Mouse (Mus musculus): ENCODE measurements around the gene Zfhx2. TPM values are rescaled to one million over a fixed set of nuclear protein-coding genes. Genes with fewer than 3 reads are reported as not detected.

Zfhx2 gene
- total RNA-seq, 2 experiments from 2014 or later, result 4.9 to 8.8 TPM

DNA sequence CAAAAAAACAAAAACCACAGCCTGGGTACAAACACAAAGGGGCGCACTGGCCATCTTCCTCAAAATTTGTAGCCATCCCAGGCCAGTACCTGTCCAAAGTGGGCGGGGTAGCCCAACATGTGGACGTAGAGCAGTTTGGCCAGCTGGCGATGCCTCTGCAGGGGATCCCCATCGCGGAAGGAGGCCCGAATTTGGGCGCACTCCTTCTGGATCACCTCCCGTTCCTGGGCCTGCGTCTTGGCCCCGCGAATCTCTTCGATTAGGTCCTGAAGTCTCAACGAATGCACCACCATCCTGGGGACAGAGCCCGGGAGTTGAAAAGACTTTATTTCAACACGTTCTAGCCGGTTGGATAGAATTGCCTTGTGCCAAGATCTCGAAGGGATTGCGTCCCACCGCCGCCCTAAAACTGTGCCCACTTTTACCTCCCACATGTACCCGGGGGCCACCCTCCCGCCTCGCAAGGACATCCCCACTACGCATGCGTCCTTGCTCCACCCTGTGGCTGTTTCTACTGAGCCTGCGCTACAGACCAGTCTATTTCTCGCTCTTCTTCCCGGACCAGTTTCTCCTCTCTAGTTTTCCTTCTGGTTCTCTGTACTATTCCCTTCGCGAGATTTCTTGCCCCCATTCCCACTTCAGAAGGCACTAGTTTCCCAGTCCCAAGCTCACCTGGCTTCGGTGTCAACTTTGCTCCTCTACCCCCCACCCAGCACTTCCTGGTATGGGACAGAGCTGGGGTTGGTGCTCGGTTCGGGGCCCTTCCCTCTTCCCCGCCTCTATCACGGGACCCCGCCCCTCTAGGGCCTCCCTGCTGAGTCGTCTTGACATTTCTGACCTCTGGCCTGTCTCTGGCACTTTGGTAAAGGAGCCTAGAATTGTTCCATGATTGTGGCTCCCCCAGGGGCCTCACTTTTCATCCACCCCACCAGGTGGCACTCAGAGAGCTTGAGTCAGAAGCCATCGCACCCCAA, 14.0 kb upstream of the Zfhx2 start, which contains the start of gene Ap1g2:
Gene Ap1g2, minus strand, starts transcription at position 758 of the 974 bp plus-strand sequence.
- peak; percentile 91 to 92 for DNase-seq

DNA sequence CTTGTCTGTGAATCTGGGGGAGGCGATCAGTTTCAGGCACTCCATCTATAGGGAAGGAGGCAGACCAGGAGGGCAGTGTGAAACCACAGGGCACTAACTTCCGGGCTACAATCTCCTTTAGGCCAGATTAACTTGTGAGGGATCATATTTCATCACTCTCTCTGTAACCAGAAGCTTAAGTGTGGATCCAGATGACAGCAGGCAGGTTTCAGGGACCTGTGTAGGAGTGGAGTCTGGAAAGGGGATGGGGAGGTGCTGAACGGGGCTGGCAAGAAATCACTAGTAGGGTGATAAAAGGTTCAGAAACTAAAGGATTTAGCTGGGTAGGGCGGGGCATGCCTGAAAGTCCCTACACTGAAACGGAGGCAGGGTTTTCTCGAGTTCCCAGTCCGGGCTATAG, 13.3 kb upstream of the Zfhx2 start:
- no peak for DNase-seq

GRCm38 (mm10) chr14:55104365-55104764, 12.2 kb upstream of the Zfhx2 start:
- DNase-seq, result no peak

DNA sequence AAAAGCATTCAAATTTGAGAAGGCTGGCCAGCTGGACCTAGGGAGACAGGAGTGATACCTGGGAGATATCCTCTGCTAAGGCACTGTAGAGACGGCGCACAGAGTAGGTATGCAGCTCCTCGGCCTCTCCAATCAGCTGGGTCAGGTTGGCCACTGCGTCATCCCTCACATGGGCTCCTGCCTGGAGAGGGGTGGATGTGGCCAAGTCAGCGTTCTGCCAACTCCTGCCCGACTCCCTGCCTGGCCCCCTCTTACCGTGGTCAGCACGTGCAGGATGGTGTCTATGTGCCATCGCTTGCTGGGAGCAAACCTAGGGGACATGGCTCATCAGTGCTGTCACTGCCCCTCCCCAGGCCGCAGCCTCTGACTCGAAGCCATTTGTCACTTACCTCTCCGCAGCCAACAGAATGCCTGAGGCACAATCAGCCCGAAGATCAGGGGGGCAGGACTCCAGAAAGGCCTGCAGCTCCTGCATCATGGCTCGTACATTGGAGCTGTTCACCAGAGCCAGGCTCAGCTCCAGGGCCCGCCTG, 10.2 kb upstream of the Zfhx2 start:
- DNase-seq, result no peak

DNA sequence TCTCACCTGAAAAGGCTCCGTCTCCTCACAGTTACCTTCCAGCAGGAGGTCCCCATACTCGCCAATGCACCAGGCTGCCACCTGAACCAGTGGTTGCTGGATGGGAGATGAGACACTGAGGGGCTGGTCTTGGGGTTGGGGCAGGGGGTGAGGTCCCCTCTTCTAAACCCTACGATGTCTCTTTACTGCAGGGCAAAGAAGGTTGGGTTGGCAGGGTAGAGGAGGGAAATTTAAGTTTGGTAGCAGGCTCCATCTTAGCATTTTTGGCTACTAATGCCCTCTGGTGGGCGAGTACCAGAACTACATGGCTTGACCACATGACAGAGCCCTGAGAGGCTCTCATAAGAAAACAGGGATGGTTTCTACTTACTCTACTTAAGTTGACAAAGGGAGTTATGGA, 9.5 kb upstream of the Zfhx2 start:
- DNase-seq, result peak; percentile 46 to 61

- peak in 1 of 2 experiments; percentile 56 for DNase-seq
Observed at GRCm38 (mm10) chr14:55098067-55098466, 5.9 kb upstream of the Zfhx2 start.

- no peak for DNase-seq
Observed at GRCm38 (mm10) chr14:55097646-55098045, 5.5 kb upstream of the Zfhx2 start.

DNA sequence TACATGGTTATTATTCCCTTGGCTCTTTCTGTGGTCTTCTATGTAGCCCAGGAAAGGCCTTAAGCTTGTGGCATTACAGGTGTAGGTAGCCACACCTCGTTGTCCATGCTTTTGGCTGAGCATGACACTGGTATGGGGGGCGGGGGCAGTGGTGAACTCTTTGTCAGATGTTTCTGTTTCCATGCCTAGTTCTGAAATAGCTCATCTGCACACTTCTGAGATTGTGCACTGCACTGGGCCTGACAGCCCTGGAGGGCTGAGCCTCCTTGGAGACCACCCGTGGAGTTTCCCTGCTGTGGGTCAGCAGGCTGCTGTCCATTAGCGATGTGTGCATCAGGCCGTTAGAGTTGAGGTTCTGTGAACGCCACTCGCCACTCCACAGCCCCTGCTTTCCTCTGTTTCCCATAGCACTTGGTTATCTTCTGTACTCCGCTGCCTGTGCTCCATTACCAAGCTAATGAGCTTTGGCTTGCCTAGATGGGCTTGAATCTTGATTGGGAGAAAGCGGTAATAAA, 4.5 kb upstream of the Zfhx2 start:
- no peak for DNase-seq

- DNase-seq, result no peak
Observed at GRCm38 (mm10) chr14:55095671-55096070, 3.5 kb upstream of the Zfhx2 start.

- DNase-seq, result no peak
Observed at GRCm38 (mm10) chr14:55095263-55095662, 3.1 kb upstream of the Zfhx2 start.

DNA sequence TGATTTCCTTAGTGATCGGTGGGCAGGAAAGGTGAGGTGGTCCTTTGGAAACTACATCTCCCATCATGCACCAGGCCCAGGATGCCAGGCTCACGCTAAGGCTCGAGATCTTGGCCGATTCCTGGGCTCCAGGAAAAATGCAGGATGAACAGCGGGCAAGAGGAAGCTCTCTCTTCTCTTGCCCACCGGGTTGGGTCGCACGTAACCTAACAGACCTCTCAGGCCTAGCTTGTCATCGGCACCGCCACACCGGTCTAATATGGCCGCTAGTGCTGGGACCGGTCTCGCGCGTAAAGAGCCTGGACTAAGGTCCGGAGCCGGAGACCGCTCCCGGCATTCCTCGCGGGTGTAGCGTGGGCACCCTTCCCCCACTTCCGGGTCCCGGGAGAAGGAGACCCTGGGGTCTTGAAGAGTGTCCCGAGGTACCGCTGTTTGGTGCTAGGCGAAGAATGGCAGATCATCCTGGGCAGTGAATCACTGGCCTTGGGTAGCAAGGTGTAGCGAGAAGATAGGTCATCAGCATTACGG, 2.6 kb upstream of the Zfhx2 start, which contains the start of gene Thtpa:
Gene Thtpa, plus strand, starts transcription at position 81 of the 528 bp plus-strand sequence.
- peak; percentile 85 to 88 for DNase-seq

- no peak for DNase-seq
Observed at GRCm38 (mm10) chr14:55093927-55094326, 1.8 kb upstream of the Zfhx2 start.

- DNase-seq, result peak; percentile 48
Observed at GRCm38 (mm10) chr14:55091209-55091865, 787 bp downstream of the Zfhx2 start.

GRCm38 (mm10) chr14:55089199-55089947, 2.8 kb downstream of the Zfhx2 start:
- DNase-seq, result no peak

DNA sequence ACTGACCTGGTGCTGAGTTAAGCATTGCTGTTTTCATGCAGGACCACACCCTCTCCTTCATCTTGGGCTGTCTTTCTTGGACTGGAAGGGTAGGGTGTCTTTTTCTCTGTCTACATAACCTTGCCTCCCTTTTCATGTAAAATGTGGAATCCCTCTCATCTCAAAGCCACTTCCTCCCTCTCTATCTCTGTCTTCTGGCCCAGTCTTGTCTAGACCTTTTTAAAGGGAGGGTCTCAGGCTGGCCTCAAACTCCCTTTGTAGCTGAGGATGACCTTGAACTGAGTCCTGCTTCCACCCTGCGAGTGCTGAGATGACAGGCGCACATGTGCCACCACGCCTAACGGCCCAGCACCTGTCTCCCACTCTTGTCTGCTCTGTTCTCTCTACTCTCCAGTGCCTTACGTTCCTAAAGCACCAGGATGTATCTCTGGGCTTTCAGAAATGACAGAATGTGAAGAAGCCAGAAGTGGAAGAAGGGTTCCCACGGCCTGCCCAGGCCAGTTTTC, 6.1 kb downstream of the Zfhx2 start:
- no peak for DNase-seq

- DNase-seq, result peak in 1 of 2 experiments; percentile 45
Observed at GRCm38 (mm10) chr14:55085324-55086008, 6.7 kb downstream of the Zfhx2 start.

DNA sequence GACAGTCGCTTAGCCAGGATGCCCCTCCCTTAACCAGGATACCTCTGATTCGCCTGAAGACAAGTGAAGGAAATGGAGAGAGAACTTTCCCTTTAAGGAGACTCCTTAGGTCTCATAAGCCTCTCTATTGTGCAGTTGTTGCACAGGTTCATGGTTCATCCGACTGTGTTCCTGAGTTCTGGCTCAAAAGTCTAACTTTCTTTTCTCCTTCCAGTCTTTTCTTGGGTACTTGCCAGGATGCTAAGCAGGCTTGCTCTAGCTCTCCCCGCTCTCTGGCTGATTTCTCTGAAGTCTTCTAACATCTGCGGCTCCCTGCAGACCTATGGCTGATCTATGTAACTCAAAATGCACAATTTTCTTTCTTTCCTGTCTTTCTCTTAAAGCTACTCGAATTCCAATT, 8.6 kb downstream of the Zfhx2 start:
- no peak for DNase-seq

GRCm38 (mm10) chr14:55081105-55081504, 11.0 kb downstream of the Zfhx2 start:
- DNase-seq, result no peak

DNA sequence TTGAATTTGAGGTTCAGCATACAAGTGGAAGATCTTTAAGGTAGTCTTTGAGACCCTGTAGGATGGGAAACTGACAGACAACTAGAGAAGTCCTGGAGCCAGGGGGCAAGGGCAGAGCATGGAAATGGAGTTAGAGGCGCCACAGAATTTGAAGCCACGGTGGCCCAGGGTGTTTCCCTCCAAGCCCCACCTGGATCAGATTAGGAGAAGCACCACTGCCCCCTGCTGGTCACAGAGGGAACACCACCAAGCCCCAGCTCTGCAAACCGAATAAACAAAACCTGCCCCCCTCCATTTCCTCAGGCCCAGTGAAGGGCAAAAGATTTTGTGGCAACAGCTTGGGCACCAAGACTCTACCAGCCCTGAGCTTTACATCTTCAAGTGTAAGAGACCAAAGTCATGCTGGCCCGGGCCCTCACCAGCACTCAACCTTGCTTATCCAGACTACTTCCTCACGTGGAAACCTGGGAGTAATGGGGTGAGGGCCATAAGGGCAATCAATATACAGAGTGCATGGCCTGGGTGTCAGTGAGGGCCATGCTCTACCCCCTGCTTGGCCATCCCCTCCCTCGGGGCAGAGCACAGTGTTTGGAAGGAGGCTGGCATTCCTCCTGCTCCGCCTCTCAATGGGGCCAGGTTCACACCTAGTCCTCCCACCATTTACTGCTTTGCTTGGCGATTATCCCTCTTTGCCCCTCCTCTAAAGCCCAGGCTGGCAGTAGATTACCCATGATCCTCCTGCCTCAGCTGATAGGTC, 12.7 kb downstream of the Zfhx2 start:
- peak; percentile 69 to 80 for DNase-seq
